Mouse (Mus musculus) MEL (cell line): ENCODE data around the gene Trim67. TPM values are rescaled to one million over a fixed set of nuclear protein-coding genes. Genes with fewer than 3 reads are reported as not detected.

Source experiments
- DNase-seq: peaks from one replicate; pipeline ENCODE4 v3.0.0; 2011; ENCODE audit warnings: low read depth, low spot score
- H3K27ac ChIP-seq: 2 replicates; pipeline ENCODE4 v1.5.1; 2012; ENCODE audit warnings: low read depth, mild to moderate bottlenecking, control low read depth, low read length, moderate library complexity; ENCODE audit not compliant: control insufficient read depth
- H3K27me3 ChIP-seq, 2 experiments: fragments of 150-350 bp in 1 of 2; sonication (generic) in 1 of 2; 2 replicates each; pipeline ENCODE4 v1.6.1; 2012; ENCODE audit warnings: low read length in 2 of 2, mild to moderate bottlenecking in 2 of 2, improper control_type of control experiment in 1 of 2, moderate library complexity in 1 of 2; ENCODE audit not compliant: insufficient read depth in 2 of 2, control insufficient read depth in 1 of 2
- H3K36me3 ChIP-seq, 2 experiments: 2 replicates each; pipeline ENCODE4 v1.6.1; 2012 to 2014; ENCODE audit warnings: low read length in 2 of 2, improper control_type of control experiment in 1 of 2, inconsistent platforms in 1 of 2, mild to moderate bottlenecking in 1 of 2; ENCODE audit not compliant: insufficient read depth in 2 of 2, control insufficient read depth in 1 of 2
- H3K4me1 ChIP-seq, 2 experiments: fragments of 150-350 bp in 1 of 2; sonication (generic) in 1 of 2; 2 replicates each; pipeline ENCODE4 v1.6.1; 2012; ENCODE audit warnings: low read length in 2 of 2, improper control_type of control experiment in 1 of 2, mild to moderate bottlenecking in 1 of 2; ENCODE audit not compliant: insufficient read depth in 2 of 2, control insufficient read depth in 1 of 2
- H3K4me3 ChIP-seq, 2 experiments: fragments of 150-350 bp in 1 of 2; sonication (generic) in 1 of 2; 2 replicates each; pipeline ENCODE4 v1.5.1; 2012; ENCODE audit warnings: low read depth in 2 of 2, low read length in 2 of 2, mild to moderate bottlenecking in 2 of 2, moderate library complexity in 2 of 2, control low read depth in 1 of 2, improper control_type of control experiment in 1 of 2; ENCODE audit not compliant: control insufficient read depth in 1 of 2, insufficient read depth in 1 of 2
- H3K79me2 ChIP-seq: 2 replicates; pipeline ENCODE4 v1.6.1; 2012; ENCODE audit warnings: mild to moderate bottlenecking, low read length, moderate library complexity; ENCODE audit not compliant: control insufficient read depth, poor library complexity, insufficient read depth
- H3K9ac ChIP-seq: 2 replicates; pipeline ENCODE4 v1.6.1; 2012; ENCODE audit warnings: low read depth, mild to moderate bottlenecking, control low read depth, low read length, moderate library complexity; ENCODE audit not compliant: control insufficient read depth, poor library complexity, severe bottlenecking
- H3K9me3 ChIP-seq: fragments of 150-350 bp; sonication (generic); replicated peaks from 2 replicates; pipeline ENCODE4 v1.6.1; 2012; ENCODE audit warnings: mild to moderate bottlenecking, low read length, improper control_type of control experiment, moderate library complexity; ENCODE audit not compliant: insufficient read depth
- BHLHE40 ChIP-seq: IDR thresholded peaks from 2 replicates; pipeline ENCODE4 v1.6.1; 2012; ENCODE audit warnings: low read depth, mild to moderate bottlenecking, inconsistent platforms, low read length, improper control_type of control experiment, borderline replicate concordance
- CHD1 ChIP-seq: IDR thresholded peaks from 2 replicates; pipeline ENCODE4 v1.6.1; 2012; ENCODE audit warnings: low read depth, mild to moderate bottlenecking, inconsistent platforms, low read length, improper control_type of control experiment
- CTCF ChIP-seq, 3 experiments: IDR thresholded peaks in 2 of 3; conservative IDR thresholded peaks in 1 of 3; 2 replicates each; pipeline ENCODE4 v1.5.1; 2011 to 2012; ENCODE audit warnings: low read length in 3 of 3, low read depth in 2 of 3, mild to moderate bottlenecking in 2 of 3, improper control_type of control experiment in 1 of 3, inconsistent platforms in 1 of 3, mixed read lengths in 1 of 3, moderate library complexity in 1 of 3; ENCODE audit not compliant: control insufficient read depth in 1 of 3, insufficient read depth in 1 of 3, poor library complexity in 1 of 3, severe bottlenecking in 1 of 3
- ELF1 ChIP-seq: IDR thresholded peaks from 2 replicates; pipeline ENCODE4 v1.6.1; 2014; ENCODE audit warnings: low read depth, mild to moderate bottlenecking, inconsistent platforms, low read length, improper control_type of control experiment, moderate library complexity
- GATA1 ChIP-seq: IDR thresholded peaks from 2 replicates; pipeline ENCODE4 v1.6.1; 2011; ENCODE audit warnings: low read depth, low read length, improper control_type of control experiment
- JUND ChIP-seq: IDR thresholded peaks from 2 replicates; pipeline ENCODE4 v1.6.1; 2011; ENCODE audit warnings: low read depth, mild to moderate bottlenecking, improper control_type of control experiment, low read length
- MAFK ChIP-seq: IDR thresholded peaks from 2 replicates; pipeline ENCODE4 v1.6.1; 2011; ENCODE audit warnings: low read depth, mild to moderate bottlenecking, low read length, improper control_type of control experiment, borderline replicate concordance
- MAX ChIP-seq: IDR thresholded peaks from 2 replicates; pipeline ENCODE4 v1.6.1; 2011; ENCODE audit warnings: low read length, improper control_type of control experiment
- MXI1 ChIP-seq: IDR thresholded peaks from 2 replicates; pipeline ENCODE4 v1.6.1; 2011; ENCODE audit warnings: mild to moderate bottlenecking, low read depth, low read length, improper control_type of control experiment
- POLR2AphosphoS5 ChIP-seq: IDR thresholded peaks from 2 replicates; pipeline ENCODE4 v1.6.1; 2012; ENCODE audit warnings: low read depth, borderline replicate concordance, mild to moderate bottlenecking, inconsistent platforms, low read length, moderate library complexity, mixed read lengths
- RAD21 ChIP-seq: IDR thresholded peaks from 2 replicates; pipeline ENCODE4 v1.6.1; 2011; ENCODE audit warnings: mild to moderate bottlenecking, low read depth, low read length, improper control_type of control experiment
- RCOR1 ChIP-seq: IDR thresholded peaks from 2 replicates; pipeline ENCODE4 v1.6.1; 2012; ENCODE audit warnings: low read depth, mild to moderate bottlenecking, inconsistent platforms, low read length, improper control_type of control experiment
- SMC3 ChIP-seq: IDR thresholded peaks from 2 replicates; pipeline ENCODE4 v1.6.1; 2011; ENCODE audit warnings: low read depth, low read length, improper control_type of control experiment
- TBP ChIP-seq: IDR thresholded peaks from 2 replicates; pipeline ENCODE4 v1.8.0; 2011; ENCODE audit warnings: low read depth, low read length, improper control_type of control experiment
- TCF12 ChIP-seq: IDR thresholded peaks from 2 replicates; pipeline ENCODE4 v1.6.1; 2014; ENCODE audit warnings: low read depth, mild to moderate bottlenecking, inconsistent platforms, low read length, improper control_type of control experiment, moderate library complexity
- USF2 ChIP-seq, 2 experiments: IDR thresholded peaks; 2 replicates each; pipeline ENCODE4 v1.6.1; 2011 to 2012; ENCODE audit warnings: improper control_type of control experiment in 2 of 2, low read length in 2 of 2, borderline replicate concordance in 1 of 2, inconsistent platforms in 1 of 2, low read depth in 1 of 2, mild to moderate bottlenecking in 1 of 2; ENCODE audit not compliant: insufficient read depth in 1 of 2
- ZC3H11A ChIP-seq: IDR thresholded peaks from 2 replicates; pipeline ENCODE4 v1.6.1; 2012; ENCODE audit warnings: low read depth, mild to moderate bottlenecking, inconsistent platforms, low read length, improper control_type of control experiment
- ZKSCAN1 ChIP-seq: IDR thresholded peaks from 2 replicates; pipeline ENCODE4 v1.6.1; 2012; ENCODE audit warnings: low read depth, mild to moderate bottlenecking, inconsistent platforms, low read length, improper control_type of control experiment, moderate library complexity
- ZMIZ1 ChIP-seq: IDR thresholded peaks from 2 replicates; pipeline ENCODE4 v1.6.1; 2012; ENCODE audit warnings: low read depth, mild to moderate bottlenecking, inconsistent platforms, low read length, improper control_type of control experiment, moderate library complexity
- polyA plus RNA-seq, 2 experiments: library from polyadenylated mRNA; stranded (reverse) in 1 of 2; unstranded in 1 of 2; fragments of >175 nt in 1 of 2; fragments of >200 nt in 1 of 2; gene quantifications; 2 replicates each; pipeline versions ENCODE4 v1.2.1 to v1.2.4; 2012; ENCODE audit warnings: low replicate concordance in 2 of 2, low read depth in 1 of 2; ENCODE audit not compliant: insufficient read length in 2 of 2, insufficient read depth in 1 of 2, missing spikeins in 1 of 2
- total RNA-seq: library from RNA; depleted of rRNA; stranded (reverse); fragments of 300-350 nt; gene quantifications from 2 replicates; pipeline ENCODE4 v1.2.3, GENCODE M21; 2012

Gene Trim67
- total and polyA plus RNA-seq, 3 experiments: 0.06 TPM; not detected in 2

DNA sequence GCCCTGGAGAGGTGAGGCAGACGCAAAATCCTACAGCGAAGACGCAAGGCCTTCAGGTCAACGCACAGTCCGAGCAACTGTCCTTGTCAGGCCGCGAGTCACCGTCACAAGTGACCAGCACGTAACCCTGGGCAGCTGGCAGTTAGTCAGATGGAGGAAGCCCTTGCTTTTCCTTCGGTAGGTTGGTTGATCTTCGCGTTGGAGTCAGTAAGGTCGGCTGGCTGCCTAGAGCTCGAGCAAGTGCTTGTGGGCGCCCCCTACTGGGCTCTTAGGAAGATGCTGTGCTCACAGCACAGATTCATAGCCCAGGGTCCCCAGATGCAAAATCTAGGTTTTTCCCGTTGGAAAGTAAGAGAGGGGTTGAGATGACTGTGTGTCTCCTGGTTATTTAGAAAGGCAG lies 17.2 kb upstream of the Trim67 start:
- peaks cover 0 to 4% of the 10 kb centered on the region in 2 experiments; a peak in 2 of 4 replicates for H3K27me3 ChIP-seq
- no peaks in the 10 kb centered on the region for H3K9me3 ChIP-seq
- TF ChIP-seq CTCF (IDR thresholded peaks at IDR 0.05 in 2 of 3, conservative IDR thresholded peaks at IDR 0.05 in 1 of 3; ENCODE audit: control insufficient read depth in 1 of 3, insufficient read depth in 1 of 3, low read depth in 2 of 3, low read length in 3 of 3, poor library complexity in 1 of 3, severe bottlenecking in 1 of 3) (peak; percentile 76 to 90 (median 77)), SMC3 (peak; percentile 64), RAD21 (peak; percentile 38), USF2 (IDR thresholded peaks at IDR 0.05; ENCODE audit: borderline replicate concordance in 1 of 2, insufficient read depth in 1 of 2, low read depth in 1 of 2, low read length in 2 of 2) (no peak), ZMIZ1 (no peak), CHD1 (no peak)
- no peak overlapping the region for H3K27ac ChIP-seq
- H3K79me2 ChIP-seq: no peaks in the 10 kb centered on the region
- no peak overlapping the region for H3K4me3 ChIP-seq
- no peaks in the 10 kb centered on the region for H3K4me1 ChIP-seq
- H3K36me3 ChIP-seq: no peaks in the 10 kb centered on the region
- H3K9ac ChIP-seq: no peak overlapping the region
- peak; percentile 67 for DNase-seq

DNA sequence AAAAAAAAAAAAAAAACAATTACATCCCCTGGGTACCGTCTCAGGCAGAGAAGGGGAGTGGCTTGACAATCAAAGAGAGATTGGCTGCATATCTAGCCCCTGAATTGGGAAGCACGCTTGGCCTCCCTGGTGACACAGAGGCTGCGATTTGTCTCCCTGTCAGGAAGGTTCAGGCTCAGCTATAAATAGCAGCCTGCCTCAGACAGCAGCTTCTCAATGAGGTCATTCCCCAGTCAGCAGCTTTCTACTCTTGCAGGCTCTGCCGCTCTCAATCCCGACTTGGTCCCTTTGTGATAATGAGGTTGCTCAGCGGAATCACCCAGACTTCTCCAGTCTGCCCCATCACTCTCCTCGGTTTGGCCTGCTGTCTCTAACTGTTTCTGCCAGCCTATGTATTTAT lies 12.7 kb upstream of the Trim67 start:
- TF ChIP-seq MXI1 (no peak), TBP (no peak), ELF1 (no peak), TCF12 (no peak), JUND (no peak), ZC3H11A (no peak), ZKSCAN1 (no peak), POLR2AphosphoS5 (no peak), MAFK (no peak), ZMIZ1 (no peak), RCOR1 (no peak), BHLHE40 (no peak), GATA1 (no peak), MAX (no peak)
- DNase-seq: no peak
- Histone ChIP-seq H3K4me3 (no peak overlapping the region), H3K36me3 (no peaks in the 10 kb centered on the region), H3K79me2 (no peaks in the 10 kb centered on the region), H3K4me1 (no peaks in the 10 kb centered on the region), H3K27me3 (peaks cover 0 to 1% of the 10 kb centered on the region in 2 experiments; a peak in 1 of 4 replicates), H3K9me3 (no peaks in the 10 kb centered on the region), H3K27ac (no peak overlapping the region), H3K9ac (no peak overlapping the region)
